12 mouse cellular contexts compared by ENCODE assay signal in genomic region chr11:76322939-76323338, GRCm38 (mm10).
DNase-seq lines count a peak whose midpoint lies in the region; ATAC-seq lines count a peak whose summit lies in the region.
"Had no signal": no experiment of that assay in that cellular context is flagged by ENCODE, and none has a peak within 500 bp of the region (broad histone marks: within the 10 kb centered on the region; RNA-seq: fewer than 3 reads in every experiment).

No protein-coding gene starts in this region.

- WGBS in hindbrain, embryonic 10.5 days, result 84% methylated on average over 5 of the region's 5 CpGs
- WGBS in hindbrain, embryonic 13.5 days, result 82% methylated on average over 5 of the region's 5 CpGs
- WGBS in limb, embryonic 15.5 days, result 75% methylated on average over 5 of the region's 5 CpGs
- WGBS in midbrain, embryonic 13.5 days, result 90% methylated on average over 5 of the region's 5 CpGs

- peaks cover 6% of the 10 kb centered on the region; the same call in 1 of the 2 replicates for H3K9me3 ChIP-seq in hindbrain, embryonic 10.5 days
- H3K9me3 ChIP-seq in hindbrain, embryonic 13.5 days, result no peaks in the 10 kb centered on the region
- no peaks in the 10 kb centered on the region for H3K9me3 ChIP-seq in limb, embryonic 15.5 days
- H3K9me3 ChIP-seq in midbrain, embryonic 13.5 days, result no peaks in the 10 kb centered on the region; the same call in 1 of the 2 replicates
- H3K9me3 ChIP-seq: neural tube, embryonic 12.5 days had no signal

- peaks cover 57% of the 10 kb centered on the region for H3K4me1 ChIP-seq in hindbrain, embryonic 10.5 days (replicated peaks)
- H3K4me1 ChIP-seq in hindbrain, embryonic 13.5 days (replicated peaks), result peaks cover 50% of the 10 kb centered on the region
- peaks cover 85% of the 10 kb centered on the region for H3K4me1 ChIP-seq in limb, embryonic 15.5 days
- H3K4me1 ChIP-seq in midbrain, embryonic 13.5 days (replicated peaks), result peaks cover 39% of the 10 kb centered on the region

- H3K36me3 ChIP-seq in hindbrain, embryonic 10.5 days, result peaks cover 7% of the 10 kb centered on the region
- H3K36me3 ChIP-seq in hindbrain, embryonic 13.5 days, result no peaks in the 10 kb centered on the region
- H3K36me3 ChIP-seq in limb, embryonic 15.5 days, result no peaks in the 10 kb centered on the region
- no peaks in the 10 kb centered on the region for H3K36me3 ChIP-seq in midbrain, embryonic 13.5 days
- H3K36me3 ChIP-seq: neural tube, embryonic 12.5 days had no signal

- peak overlapping the region; percentile 50; the same call in 1 of the 2 replicates for H3K27ac ChIP-seq in hindbrain, embryonic 10.5 days
- no peak overlapping the region for H3K27ac ChIP-seq in hindbrain, embryonic 13.5 days
- peak overlapping the region; percentile 8; the same call in 1 of the 2 replicates for H3K27ac ChIP-seq in limb, embryonic 15.5 days
- H3K27ac ChIP-seq in midbrain, embryonic 13.5 days, result no peak overlapping the region
- H3K27ac ChIP-seq: neural tube, embryonic 12.5 days had no signal

- ATAC-seq in hindbrain, embryonic 13.5 days (ENCODE audit: low FRiP score), result no peak
- ATAC-seq in limb, embryonic 15.5 days (ENCODE audit: insufficient number of reproducible peaks, low FRiP score, low TSS enrichment, low read depth), result no peak
- ATAC-seq in midbrain, embryonic 13.5 days, result no peak
- no peak for ATAC-seq in granulocyte monocyte progenitor cell, adult 5-6 weeks (replicated peaks; ENCODE audit: poor library complexity, severe bottlenecking)
- ATAC-seq: inflammation-experienced regulatory T-cells, adult 6 months had no signal

- H3K9ac ChIP-seq in hindbrain, embryonic 13.5 days, result no peak overlapping the region
- H3K9ac ChIP-seq in limb, embryonic 15.5 days, result no peak overlapping the region
- no peak overlapping the region for H3K9ac ChIP-seq in midbrain, embryonic 13.5 days (replicated peaks)
- H3K9ac ChIP-seq: neural tube, embryonic 12.5 days had no signal

- no peaks in the 10 kb centered on the region for H3K27me3 ChIP-seq in hindbrain, embryonic 10.5 days (ENCODE audit: insufficient read depth, poor library complexity, severe bottlenecking)
- no peaks in the 10 kb centered on the region for H3K27me3 ChIP-seq in hindbrain, embryonic 13.5 days
- no peaks in the 10 kb centered on the region for H3K27me3 ChIP-seq in limb, embryonic 15.5 days
- no peaks in the 10 kb centered on the region for H3K27me3 ChIP-seq in midbrain, embryonic 13.5 days
- H3K27me3 ChIP-seq: neural tube, embryonic 12.5 days had no signal

- no peak overlapping the region for H3K4me2 ChIP-seq in hindbrain, embryonic 13.5 days
- no peak overlapping the region for H3K4me2 ChIP-seq in limb, embryonic 15.5 days
- H3K4me2 ChIP-seq in midbrain, embryonic 13.5 days (replicated peaks), result no peak overlapping the region
- H3K4me2 ChIP-seq: neural tube, embryonic 12.5 days had no signal

- H3K4me3 ChIP-seq in hindbrain, embryonic 10.5 days, result no peak overlapping the region
- no peak overlapping the region for H3K4me3 ChIP-seq in hindbrain, embryonic 13.5 days
- no peak overlapping the region for H3K4me3 ChIP-seq in limb, embryonic 15.5 days
- no peak overlapping the region for H3K4me3 ChIP-seq in midbrain, embryonic 13.5 days (replicated peaks)
- H3K4me3 ChIP-seq: erythroblast, embryonic 14.5 days; megakaryocyte, embryonic 14.5 days; neural tube, embryonic 12.5 days had no signal

- no peak for DNase-seq in hindbrain, embryonic 10.5 days (ENCODE audit: low spot score)
- peak; percentile 33 for DNase-seq in ZHBTc4 (ENCODE audit: low read depth, low spot score)
- peak; percentile 54 to 62 for DNase-seq in cerebellum, postnatal 36 days
- DNase-seq: gastrocnemius, postnatal 14 days had no signal

Comparison
In these comparisons a context has a peak if more than half of its experiments do, and no peak if none do; other contexts are left out.
1. H3K27ac ChIP-seq: peak in hindbrain, embryonic 10.5 days (single experiment) and limb, embryonic 15.5 days (single experiment); none in hindbrain, embryonic 13.5 days (single experiment) and midbrain, embryonic 13.5 days (single experiment).